Mouse (Mus musculus): Measurements from ENCODE around the gene Plpp2. TPM values are rescaled to one million over a fixed set of nuclear protein-coding genes. Genes with fewer than 3 reads are reported as not detected.

Plpp2 gene
- polyA plus RNA-seq, 1 experiment from 2014 or later = 13.3 TPM

DNA sequence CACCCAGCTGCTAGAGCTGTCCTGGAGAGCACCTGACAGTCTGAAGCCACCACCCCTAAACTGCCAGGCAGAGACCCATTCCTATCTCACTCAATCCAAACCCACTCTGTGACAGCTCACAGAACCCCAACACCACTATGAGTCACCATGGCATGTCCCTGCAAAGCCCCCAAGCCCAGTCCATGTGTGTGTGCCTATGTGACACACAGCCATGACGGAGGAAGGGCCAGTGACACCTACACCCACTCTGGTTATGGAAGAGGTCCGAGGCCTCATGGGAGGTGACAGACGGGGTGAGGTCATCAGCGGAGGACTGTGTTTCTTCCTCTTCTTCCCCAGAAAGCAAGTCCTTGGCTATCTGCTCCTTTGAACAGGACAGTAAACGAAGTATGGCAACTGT lies 14.9 kb upstream of the Plpp2 start:
- Histone ChIP-seq H3K9me3 (replicated peaks; ENCODE audit: control insufficient read depth, low read length) (no peaks in the 10 kb centered on the region), H3K27ac (replicated peaks; ENCODE audit: low read depth, low read length) (no peak overlapping the region), H3K36me3 (replicated peaks; ENCODE audit: control insufficient read depth, insufficient read depth, low read depth, low read length) (peaks cover 24% of the 10 kb centered on the region), H3K4me2 (ENCODE audit: low read depth, low read length) (no peak overlapping the region), H3K9ac (replicated peaks; ENCODE audit: low read length) (no peak overlapping the region), H3K4me3 (ENCODE audit: low read depth, low read length) (no peak overlapping the region), H3K4me1 (ENCODE audit: control insufficient read depth, insufficient read depth, low read length) (no peaks in the 10 kb centered on the region), H3K27me3 (ENCODE audit: control insufficient read depth, insufficient read depth, low read length) (no peaks in the 10 kb centered on the region)
- 92% methylated on average over 5 of the region's 5 CpGs for WGBS
- no peak for ATAC-seq (replicated peaks; ENCODE audit: insufficient number of reproducible peaks, low FRiP score, low TSS enrichment, low read depth)
- no peak for DNase-seq (ENCODE audit: low spot score)

DNA sequence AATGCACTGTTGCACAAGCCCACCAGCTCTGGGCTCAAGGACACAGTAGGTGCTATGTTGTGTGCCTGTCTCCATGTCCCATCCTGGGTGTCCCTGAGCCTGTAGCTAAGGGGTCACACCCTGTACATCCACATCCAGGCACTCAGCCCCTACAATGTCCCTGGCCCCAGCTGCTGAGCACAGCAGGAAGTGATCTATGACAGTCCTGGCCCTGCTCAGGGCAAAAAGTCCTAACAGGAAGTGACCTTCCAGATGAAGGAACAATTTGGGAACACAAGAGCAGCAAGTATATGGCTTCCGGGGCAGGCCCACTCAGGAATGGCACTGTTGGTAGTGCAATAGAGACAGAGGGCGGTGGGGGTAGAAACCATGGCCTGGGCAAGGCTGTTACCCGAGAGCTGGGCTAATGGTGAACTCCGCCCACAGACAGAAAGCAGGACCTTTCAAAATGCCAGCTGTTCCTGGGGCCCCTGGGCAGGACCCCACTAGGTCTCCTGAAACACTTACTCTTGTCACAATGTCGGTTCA lies 13.6 kb upstream of the Plpp2 start:
- no peak overlapping the region for H3K9ac ChIP-seq (replicated peaks; ENCODE audit: low read length)
- ATAC-seq (replicated peaks; ENCODE audit: insufficient number of reproducible peaks, low FRiP score, low TSS enrichment, low read depth) (no peak), DNase-seq (ENCODE audit: low spot score) (no peak)
- no peak overlapping the region for H3K4me2 ChIP-seq (ENCODE audit: low read depth, low read length)
- H3K4me1 ChIP-seq (ENCODE audit: control insufficient read depth, insufficient read depth, low read length) = no peaks in the 10 kb centered on the region
- H3K27me3 ChIP-seq (ENCODE audit: control insufficient read depth, insufficient read depth, low read length) = no peaks in the 10 kb centered on the region
- H3K4me3 ChIP-seq (ENCODE audit: low read depth, low read length) = no peak overlapping the region
- 75% methylated on average over 5 of the region's 5 CpGs for WGBS
- H3K36me3 ChIP-seq (replicated peaks; ENCODE audit: control insufficient read depth, insufficient read depth, low read depth, low read length) = peaks cover 28% of the 10 kb centered on the region
- no peaks in the 10 kb centered on the region for H3K9me3 ChIP-seq (replicated peaks; ENCODE audit: control insufficient read depth, low read length)
- no peak overlapping the region for H3K27ac ChIP-seq (replicated peaks; ENCODE audit: low read depth, low read length)

DNA sequence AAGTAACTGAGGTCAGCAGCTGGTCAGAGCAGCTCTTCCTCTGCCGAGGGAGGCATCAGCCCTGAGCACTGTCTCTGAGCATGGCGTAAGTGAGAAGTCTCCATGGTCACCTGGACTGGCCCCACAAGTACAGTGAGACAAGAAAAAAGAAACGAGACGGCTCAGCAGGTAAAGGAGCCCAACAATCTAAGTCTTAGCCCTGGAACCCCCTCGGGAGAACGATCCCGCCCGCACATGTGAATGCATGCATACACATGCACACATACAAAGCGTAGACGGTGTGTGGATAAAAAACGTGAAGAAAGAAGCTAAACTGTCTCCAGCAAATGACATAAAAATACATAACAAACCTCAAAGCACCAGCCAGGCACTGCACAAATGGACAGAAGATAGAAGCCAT lies 12.9 kb upstream of the Plpp2 start:
- DNase-seq (ENCODE audit: low spot score) (no peak), ATAC-seq (replicated peaks; ENCODE audit: insufficient number of reproducible peaks, low FRiP score, low TSS enrichment, low read depth) (no peak)
- no peak overlapping the region for H3K4me3 ChIP-seq (ENCODE audit: low read depth, low read length)
- H3K36me3 ChIP-seq (replicated peaks; ENCODE audit: control insufficient read depth, insufficient read depth, low read depth, low read length) = peaks cover 32% of the 10 kb centered on the region
- H3K27ac ChIP-seq (replicated peaks; ENCODE audit: low read depth, low read length) = no peak overlapping the region
- H3K27me3 ChIP-seq (ENCODE audit: control insufficient read depth, insufficient read depth, low read length) = no peaks in the 10 kb centered on the region
- no peak overlapping the region for H3K9ac ChIP-seq (replicated peaks; ENCODE audit: low read length)
- H3K4me2 ChIP-seq (ENCODE audit: low read depth, low read length) = no peak overlapping the region
- WGBS = 94% methylated on average over 11 of the region's 11 CpGs
- H3K4me1 ChIP-seq (ENCODE audit: control insufficient read depth, insufficient read depth, low read length) = no peaks in the 10 kb centered on the region
- H3K9me3 ChIP-seq (replicated peaks; ENCODE audit: control insufficient read depth, low read length) = no peaks in the 10 kb centered on the region

DNA sequence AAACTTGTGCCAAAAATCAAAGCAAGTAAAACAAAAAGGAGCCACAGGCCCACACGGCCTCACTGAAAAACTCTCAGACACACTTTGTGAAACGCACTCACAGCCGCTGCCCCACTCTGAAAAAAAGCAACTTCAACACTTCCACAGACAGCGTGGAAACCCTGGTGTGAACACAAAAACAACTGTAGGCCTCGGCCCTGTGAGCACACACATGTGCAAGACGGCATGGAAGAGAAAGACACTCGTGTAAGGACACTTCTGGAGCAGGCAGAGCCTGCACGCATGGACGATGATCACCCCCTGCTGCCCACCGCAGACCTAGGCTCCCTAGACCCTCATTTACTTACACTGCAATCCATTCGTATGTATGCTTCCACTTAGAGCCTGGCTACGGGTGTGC lies 12.3 kb upstream of the Plpp2 start:
- H3K9ac ChIP-seq (replicated peaks; ENCODE audit: low read length) = no peak overlapping the region
- no peak overlapping the region for H3K27ac ChIP-seq (replicated peaks; ENCODE audit: low read depth, low read length)
- H3K36me3 ChIP-seq (replicated peaks; ENCODE audit: control insufficient read depth, insufficient read depth, low read depth, low read length) = peaks cover 32% of the 10 kb centered on the region
- H3K4me1 ChIP-seq (ENCODE audit: control insufficient read depth, insufficient read depth, low read length) = no peaks in the 10 kb centered on the region
- H3K9me3 ChIP-seq (replicated peaks; ENCODE audit: control insufficient read depth, low read length) = no peaks in the 10 kb centered on the region
- H3K4me2 ChIP-seq (ENCODE audit: low read depth, low read length) = no peak overlapping the region
- DNase-seq (ENCODE audit: low spot score) (no peak), ATAC-seq (replicated peaks; ENCODE audit: insufficient number of reproducible peaks, low FRiP score, low TSS enrichment, low read depth) (no peak)
- H3K4me3 ChIP-seq (ENCODE audit: low read depth, low read length) = no peak overlapping the region
- H3K27me3 ChIP-seq (ENCODE audit: control insufficient read depth, insufficient read depth, low read length) = no peaks in the 10 kb centered on the region
- 86% methylated on average over 12 of the region's 12 CpGs for WGBS

DNA sequence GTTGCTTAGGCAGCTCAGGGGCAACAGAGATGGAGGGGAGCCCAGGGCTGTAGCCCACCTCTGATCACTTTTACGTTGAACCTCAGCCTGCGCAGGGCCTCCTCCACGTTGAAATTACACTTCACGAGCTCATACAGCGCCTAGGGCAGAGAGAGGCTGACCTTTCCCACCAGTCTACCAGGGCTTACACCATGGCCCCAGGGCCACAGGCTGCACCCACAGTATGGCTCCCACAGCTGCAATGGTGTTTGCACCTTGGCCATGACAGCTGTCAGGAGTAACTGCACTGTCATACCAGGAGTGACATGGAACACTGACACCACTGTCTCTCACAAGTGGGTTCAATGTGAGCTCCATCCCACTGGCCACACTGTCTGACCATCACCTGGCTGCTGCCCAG lies 11.0 kb upstream of the Plpp2 start:
- Histone ChIP-seq H3K4me3 (ENCODE audit: low read depth, low read length) (no peak overlapping the region), H3K27me3 (ENCODE audit: control insufficient read depth, insufficient read depth, low read length) (no peaks in the 10 kb centered on the region), H3K4me1 (ENCODE audit: control insufficient read depth, insufficient read depth, low read length) (no peaks in the 10 kb centered on the region), H3K4me2 (ENCODE audit: low read depth, low read length) (no peak overlapping the region), H3K9ac (replicated peaks; ENCODE audit: low read length) (no peak overlapping the region), H3K9me3 (replicated peaks; ENCODE audit: control insufficient read depth, low read length) (no peaks in the 10 kb centered on the region), H3K27ac (replicated peaks; ENCODE audit: low read depth, low read length) (no peak overlapping the region), H3K36me3 (replicated peaks; ENCODE audit: control insufficient read depth, insufficient read depth, low read depth, low read length) (peaks cover 36% of the 10 kb centered on the region)
- 92% methylated on average over 5 of the region's 5 CpGs for WGBS
- ATAC-seq (replicated peaks; ENCODE audit: insufficient number of reproducible peaks, low FRiP score, low TSS enrichment, low read depth) (no peak), DNase-seq (ENCODE audit: low spot score) (no peak)

DNA sequence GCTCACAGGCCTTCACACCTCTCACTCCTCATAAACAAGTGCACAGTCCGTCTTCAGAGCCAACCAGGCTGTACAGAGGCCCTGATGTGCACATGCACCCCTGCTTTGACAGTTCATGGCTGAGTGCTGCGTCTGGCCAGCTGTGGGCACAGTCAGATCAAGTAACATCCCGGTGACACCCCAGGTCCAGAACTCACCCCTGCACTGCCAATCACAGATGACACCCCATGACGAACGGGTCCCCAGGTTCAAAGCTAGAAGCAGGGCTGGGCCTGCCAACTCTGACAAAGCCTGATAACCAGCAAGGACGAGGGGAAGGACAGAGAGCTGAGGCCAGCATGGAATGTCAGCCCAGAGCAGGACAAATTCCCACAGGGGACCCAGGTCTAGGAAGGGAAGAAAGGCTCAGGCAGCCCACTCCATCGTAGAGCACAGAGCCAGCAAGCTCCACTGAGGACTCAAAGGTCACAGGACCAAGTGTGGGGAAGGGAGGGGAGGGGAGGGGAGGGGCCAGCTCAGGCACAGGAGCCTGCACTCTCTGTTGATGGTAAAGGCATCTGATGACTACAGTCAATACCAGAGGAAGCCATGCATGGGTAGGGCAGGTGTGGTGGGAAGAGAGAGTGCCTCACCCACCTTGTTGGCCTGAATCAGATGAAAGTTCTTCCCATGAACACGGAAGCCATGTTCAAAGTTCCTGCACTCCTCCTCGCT lies 10.4 kb upstream of the Plpp2 start:
- H3K27ac ChIP-seq (replicated peaks; ENCODE audit: low read depth, low read length) = no peak overlapping the region
- H3K9ac ChIP-seq (replicated peaks; ENCODE audit: low read length) = no peak overlapping the region
- H3K4me1 ChIP-seq (ENCODE audit: control insufficient read depth, insufficient read depth, low read length) = no peaks in the 10 kb centered on the region
- no peak overlapping the region for H3K4me2 ChIP-seq (ENCODE audit: low read depth, low read length)
- no peak overlapping the region for H3K4me3 ChIP-seq (ENCODE audit: low read depth, low read length)
- no peaks in the 10 kb centered on the region for H3K9me3 ChIP-seq (replicated peaks; ENCODE audit: control insufficient read depth, low read length)
- H3K36me3 ChIP-seq (replicated peaks; ENCODE audit: control insufficient read depth, insufficient read depth, low read depth, low read length) = peaks cover 32% of the 10 kb centered on the region
- ATAC-seq (replicated peaks; ENCODE audit: insufficient number of reproducible peaks, low FRiP score, low TSS enrichment, low read depth) (no peak), DNase-seq (ENCODE audit: low spot score) (no peak)
- WGBS = 87% methylated on average over 9 of the region's 9 CpGs
- no peaks in the 10 kb centered on the region for H3K27me3 ChIP-seq (ENCODE audit: control insufficient read depth, insufficient read depth, low read length)

DNA sequence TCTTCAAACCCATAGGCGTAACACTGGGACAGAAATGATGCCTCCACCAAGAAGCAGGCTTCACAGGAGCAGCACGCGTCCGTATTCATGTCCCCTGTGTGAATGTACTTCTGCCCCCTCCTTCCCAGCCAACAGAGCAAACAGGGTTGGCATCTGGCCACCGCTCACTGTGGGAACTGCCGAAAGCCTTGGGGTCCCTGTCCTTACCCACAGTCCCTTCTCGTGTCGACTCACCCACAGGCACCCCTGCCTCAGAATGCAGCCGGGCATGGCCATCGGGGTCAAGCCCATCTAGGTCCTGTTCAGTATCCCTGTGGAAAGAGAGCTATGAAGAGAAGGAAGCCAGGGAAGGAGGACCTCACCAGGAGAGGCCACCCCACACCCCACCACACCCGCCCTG lies 8.6 kb upstream of the Plpp2 start:
- Histone ChIP-seq H3K27ac (replicated peaks; ENCODE audit: low read depth, low read length) (no peak overlapping the region), H3K9me3 (replicated peaks; ENCODE audit: control insufficient read depth, low read length) (no peaks in the 10 kb centered on the region), H3K9ac (replicated peaks; ENCODE audit: low read length) (no peak overlapping the region), H3K27me3 (ENCODE audit: control insufficient read depth, insufficient read depth, low read length) (no peaks in the 10 kb centered on the region), H3K4me2 (ENCODE audit: low read depth, low read length) (no peak overlapping the region), H3K4me3 (ENCODE audit: low read depth, low read length) (no peak overlapping the region), H3K4me1 (ENCODE audit: control insufficient read depth, insufficient read depth, low read length) (no peaks in the 10 kb centered on the region), H3K36me3 (replicated peaks; ENCODE audit: control insufficient read depth, insufficient read depth, low read depth, low read length) (peaks cover 21% of the 10 kb centered on the region)
- DNase-seq (ENCODE audit: low spot score) (no peak), ATAC-seq (replicated peaks; ENCODE audit: insufficient number of reproducible peaks, low FRiP score, low TSS enrichment, low read depth) (no peak)
- WGBS = 95% methylated on average over 11 of the region's 11 CpGs

DNA sequence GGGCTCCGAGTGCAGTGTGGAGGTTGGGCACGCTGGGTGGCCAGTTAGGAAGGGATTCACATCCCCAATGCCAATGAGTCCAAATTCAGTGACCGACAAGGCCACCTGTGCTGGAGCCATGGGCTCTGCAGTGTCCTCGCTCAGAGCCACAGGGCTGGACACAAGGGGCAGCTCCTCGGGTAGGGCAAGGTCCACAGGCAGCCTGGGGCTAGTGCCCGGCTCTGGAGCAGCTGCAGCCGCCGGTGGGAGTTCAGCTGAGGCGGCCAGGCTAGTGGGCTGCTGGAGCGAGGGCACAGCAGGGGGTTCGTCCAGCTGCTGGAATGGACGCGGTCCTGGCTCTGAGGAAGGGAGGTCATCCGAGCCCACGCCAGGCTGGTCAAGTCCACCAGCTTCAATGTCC lies 7.9 kb upstream of the Plpp2 start:
- Histone ChIP-seq H3K9ac (replicated peaks; ENCODE audit: low read length) (no peak overlapping the region), H3K36me3 (replicated peaks; ENCODE audit: control insufficient read depth, insufficient read depth, low read depth, low read length) (peaks cover 21% of the 10 kb centered on the region), H3K9me3 (replicated peaks; ENCODE audit: control insufficient read depth, low read length) (no peaks in the 10 kb centered on the region), H3K4me3 (ENCODE audit: low read depth, low read length) (no peak overlapping the region), H3K27ac (replicated peaks; ENCODE audit: low read depth, low read length) (no peak overlapping the region), H3K4me2 (ENCODE audit: low read depth, low read length) (no peak overlapping the region), H3K27me3 (ENCODE audit: control insufficient read depth, insufficient read depth, low read length) (no peaks in the 10 kb centered on the region), H3K4me1 (ENCODE audit: control insufficient read depth, insufficient read depth, low read length) (no peaks in the 10 kb centered on the region)
- WGBS = 85% methylated on average over 15 of the region's 15 CpGs
- DNase-seq (ENCODE audit: low spot score) (no peak), ATAC-seq (replicated peaks; ENCODE audit: insufficient number of reproducible peaks, low FRiP score, low TSS enrichment, low read depth) (no peak)
